Mouse (Mus musculus): ENCODE measurements around the gene H6pd. TPM values are rescaled to one million over a fixed set of nuclear protein-coding genes. Genes with fewer than 3 reads are reported as not detected.

Gene H6pd
- polyA plus RNA-seq, 1 experiment = 13.7 TPM

GRCm38 (mm10) chr4:149953621-149954481 lies 55.0 kb downstream of the H6pd start:
- no peaks in the 10 kb centered on the region for H3K36me3 ChIP-seq (ENCODE audit: control insufficient read depth, insufficient read depth, low read length, poor library complexity, severe bottlenecking)
- H3K27ac ChIP-seq (ENCODE audit: insufficient read depth, low read length) = no peak overlapping the region
- H3K27me3 ChIP-seq (ENCODE audit: control insufficient read depth, insufficient read depth, low read length, poor library complexity, severe bottlenecking) = no peaks in the 10 kb centered on the region
- peak overlapping the region; percentile 68 for H3K4me3 ChIP-seq (ENCODE audit: low read depth, low read length)
- H3K9ac ChIP-seq (ENCODE audit: low read depth, poor library complexity, severe bottlenecking) = peak overlapping the region; percentile 56
- H3K9me3 ChIP-seq (replicated peaks; ENCODE audit: control insufficient read depth, insufficient read depth, low read length, poor library complexity, severe bottlenecking) = no peaks in the 10 kb centered on the region
- no peak for TF ChIP-seq CTCF (IDR thresholded peaks at IDR 0.05; ENCODE audit: low read depth, low read length)
- peaks cover 1% of the 10 kb centered on the region for H3K4me1 ChIP-seq (ENCODE audit: control insufficient read depth, insufficient read depth, low read length)

DNA sequence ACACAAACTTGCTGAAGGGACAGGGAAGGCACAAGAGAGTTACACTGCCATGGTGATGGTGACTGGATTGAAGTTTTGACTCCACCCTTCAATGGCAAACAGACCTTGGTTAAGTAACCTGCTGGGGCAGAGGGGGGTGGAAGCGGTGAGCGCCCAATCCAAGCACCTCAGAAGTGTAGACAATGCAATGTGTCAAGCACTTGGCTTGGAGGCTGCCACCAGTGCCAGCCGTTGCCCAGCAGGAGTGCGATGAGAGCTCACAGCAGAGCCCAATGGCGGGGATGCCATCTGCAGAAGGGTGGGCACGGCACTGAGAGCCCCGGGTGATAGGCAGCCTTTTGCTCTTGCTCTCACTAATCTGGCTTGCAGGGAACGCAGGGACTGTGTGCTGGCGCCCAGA lies 56.6 kb downstream of the H6pd start:
- TF ChIP-seq POLR2A (IDR thresholded peaks at IDR 0.05; ENCODE audit: insufficient read depth, low read length) (no peak), CTCF (IDR thresholded peaks at IDR 0.05; ENCODE audit: low read depth, low read length) (no peak), EP300 (IDR thresholded peaks at IDR 0.05; ENCODE audit: insufficient read depth, low read depth, low read length) (no peak)
- no peaks in the 10 kb centered on the region for H3K9me3 ChIP-seq (replicated peaks; ENCODE audit: control insufficient read depth, insufficient read depth, low read length, poor library complexity, severe bottlenecking)
- no peak overlapping the region for H3K4me3 ChIP-seq (ENCODE audit: low read depth, low read length)
- H3K9ac ChIP-seq (ENCODE audit: low read depth, poor library complexity, severe bottlenecking) = no peak overlapping the region
- no peaks in the 10 kb centered on the region for H3K27me3 ChIP-seq (ENCODE audit: control insufficient read depth, insufficient read depth, low read length, poor library complexity, severe bottlenecking)
- H3K4me1 ChIP-seq (ENCODE audit: control insufficient read depth, insufficient read depth, low read length) = peaks cover 1% of the 10 kb centered on the region
- no peaks in the 10 kb centered on the region for H3K36me3 ChIP-seq (ENCODE audit: control insufficient read depth, insufficient read depth, low read length, poor library complexity, severe bottlenecking)
- no peak overlapping the region for H3K27ac ChIP-seq (ENCODE audit: insufficient read depth, low read length)

GRCm38 (mm10) chr4:149951201-149951600 lies 57.6 kb downstream of the H6pd start:
- no peaks in the 10 kb centered on the region for H3K27me3 ChIP-seq (ENCODE audit: control insufficient read depth, insufficient read depth, low read length, poor library complexity, severe bottlenecking)
- TF ChIP-seq EP300 (IDR thresholded peaks at IDR 0.05; ENCODE audit: insufficient read depth, low read depth, low read length) (no peak), POLR2A (IDR thresholded peaks at IDR 0.05; ENCODE audit: insufficient read depth, low read length) (no peak), CTCF (IDR thresholded peaks at IDR 0.05; ENCODE audit: low read depth, low read length) (no peak)
- H3K4me3 ChIP-seq (ENCODE audit: low read depth, low read length) = no peak overlapping the region
- H3K36me3 ChIP-seq (ENCODE audit: control insufficient read depth, insufficient read depth, low read length, poor library complexity, severe bottlenecking) = no peaks in the 10 kb centered on the region
- no peak overlapping the region for H3K27ac ChIP-seq (ENCODE audit: insufficient read depth, low read length)
- H3K9me3 ChIP-seq (replicated peaks; ENCODE audit: control insufficient read depth, insufficient read depth, low read length, poor library complexity, severe bottlenecking) = no peaks in the 10 kb centered on the region
- peaks cover 1% of the 10 kb centered on the region for H3K4me1 ChIP-seq (ENCODE audit: control insufficient read depth, insufficient read depth, low read length)
- H3K9ac ChIP-seq (ENCODE audit: low read depth, poor library complexity, severe bottlenecking) = no peak overlapping the region

DNA sequence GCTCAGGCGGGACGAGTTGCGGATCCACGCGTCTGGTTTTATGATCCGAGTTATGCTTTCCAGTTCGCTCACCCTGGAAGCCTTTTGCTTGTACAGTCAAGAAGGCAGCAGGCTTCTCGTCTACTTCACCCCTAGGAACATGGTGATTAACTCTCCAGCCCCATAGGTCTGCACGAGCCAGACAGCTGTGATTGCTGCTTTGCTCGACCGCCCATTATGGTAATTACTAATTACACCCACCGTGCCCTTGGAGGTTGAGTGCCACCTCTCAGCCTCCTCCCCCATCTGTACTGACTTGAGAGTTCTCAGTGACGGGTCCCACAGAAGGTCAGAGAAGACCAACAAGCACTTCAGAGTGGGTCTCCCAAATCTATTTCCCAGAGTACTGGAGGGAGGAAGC lies 59.1 kb downstream of the H6pd start:
- no peak for TF ChIP-seq EP300 (IDR thresholded peaks at IDR 0.05; ENCODE audit: insufficient read depth, low read depth, low read length)
- TF ChIP-seq POLR2A (IDR thresholded peaks at IDR 0.05; ENCODE audit: insufficient read depth, low read length) = no peak
- no peak for TF ChIP-seq CTCF (IDR thresholded peaks at IDR 0.05; ENCODE audit: low read depth, low read length)

DNA sequence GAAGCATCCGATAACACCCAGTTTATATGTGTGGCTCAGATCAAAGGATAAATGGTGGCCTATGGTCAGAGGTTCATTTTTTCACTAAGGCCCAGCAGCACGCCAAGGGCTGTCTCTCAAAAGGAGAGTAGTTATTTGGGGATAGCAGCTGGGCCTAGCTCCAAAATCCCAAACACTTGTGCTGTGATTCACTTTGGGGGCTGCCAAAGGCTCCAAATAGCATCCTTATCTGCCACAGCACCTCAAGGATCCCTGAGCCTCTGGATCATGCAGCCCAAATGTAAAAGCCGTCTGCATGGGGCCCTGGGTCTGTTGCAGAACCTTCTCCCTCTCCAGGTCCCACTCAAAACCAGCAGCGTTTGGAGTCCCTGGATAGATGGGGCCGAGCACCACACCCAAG lies 60.7 kb downstream of the H6pd start:
- no peak for TF ChIP-seq CTCF (IDR thresholded peaks at IDR 0.05; ENCODE audit: low read depth, low read length)
- TF ChIP-seq POLR2A (IDR thresholded peaks at IDR 0.05; ENCODE audit: insufficient read depth, low read length) = no peak
- no peak for TF ChIP-seq EP300 (IDR thresholded peaks at IDR 0.05; ENCODE audit: insufficient read depth, low read depth, low read length)
- no peaks in the 10 kb centered on the region for H3K36me3 ChIP-seq (ENCODE audit: control insufficient read depth, insufficient read depth, low read length, poor library complexity, severe bottlenecking)
- no peak overlapping the region for H3K27ac ChIP-seq (ENCODE audit: insufficient read depth, low read length)
- no peaks in the 10 kb centered on the region for H3K27me3 ChIP-seq (ENCODE audit: control insufficient read depth, insufficient read depth, low read length, poor library complexity, severe bottlenecking)
- H3K9me3 ChIP-seq (replicated peaks; ENCODE audit: control insufficient read depth, insufficient read depth, low read length, poor library complexity, severe bottlenecking) = no peaks in the 10 kb centered on the region
- H3K4me3 ChIP-seq (ENCODE audit: low read depth, low read length) = no peak overlapping the region
- H3K4me1 ChIP-seq (ENCODE audit: control insufficient read depth, insufficient read depth, low read length) = peaks cover 3% of the 10 kb centered on the region
- no peak overlapping the region for H3K9ac ChIP-seq (ENCODE audit: low read depth, poor library complexity, severe bottlenecking)

More for the DNA sequence above, 59.1 kb downstream of the H6pd start:
- peaks cover under 1% of the 10 kb centered on the region for H3K4me1 ChIP-seq (ENCODE audit: control insufficient read depth, insufficient read depth, low read length)
- H3K36me3 ChIP-seq (ENCODE audit: control insufficient read depth, insufficient read depth, low read length, poor library complexity, severe bottlenecking) = no peaks in the 10 kb centered on the region
- no peak overlapping the region for H3K4me3 ChIP-seq (ENCODE audit: low read depth, low read length)
- no peak overlapping the region for H3K27ac ChIP-seq (ENCODE audit: insufficient read depth, low read length)
- no peaks in the 10 kb centered on the region for H3K9me3 ChIP-seq (replicated peaks; ENCODE audit: control insufficient read depth, insufficient read depth, low read length, poor library complexity, severe bottlenecking)
- H3K27me3 ChIP-seq (ENCODE audit: control insufficient read depth, insufficient read depth, low read length, poor library complexity, severe bottlenecking) = no peaks in the 10 kb centered on the region
- no peak overlapping the region for H3K9ac ChIP-seq (ENCODE audit: low read depth, poor library complexity, severe bottlenecking)

GRCm38 (mm10) chr4:149947396-149947795 lies 61.4 kb downstream of the H6pd start:
- no peak overlapping the region for H3K4me3 ChIP-seq (ENCODE audit: low read depth, low read length)
- H3K36me3 ChIP-seq (ENCODE audit: control insufficient read depth, insufficient read depth, low read length, poor library complexity, severe bottlenecking) = no peaks in the 10 kb centered on the region
- no peak for TF ChIP-seq CTCF (IDR thresholded peaks at IDR 0.05; ENCODE audit: low read depth, low read length)
- no peak for TF ChIP-seq EP300 (IDR thresholded peaks at IDR 0.05; ENCODE audit: insufficient read depth, low read depth, low read length)
- TF ChIP-seq POLR2A (IDR thresholded peaks at IDR 0.05; ENCODE audit: insufficient read depth, low read length) = no peak
- peaks cover 3% of the 10 kb centered on the region for H3K4me1 ChIP-seq (ENCODE audit: control insufficient read depth, insufficient read depth, low read length)
- H3K27me3 ChIP-seq (ENCODE audit: control insufficient read depth, insufficient read depth, low read length, poor library complexity, severe bottlenecking) = no peaks in the 10 kb centered on the region
- H3K27ac ChIP-seq (ENCODE audit: insufficient read depth, low read length) = no peak overlapping the region
- no peaks in the 10 kb centered on the region for H3K9me3 ChIP-seq (replicated peaks; ENCODE audit: control insufficient read depth, insufficient read depth, low read length, poor library complexity, severe bottlenecking)
- H3K9ac ChIP-seq (ENCODE audit: low read depth, poor library complexity, severe bottlenecking) = no peak overlapping the region

All from ES-Bruce4 (cell line).